Mouse (Mus musculus) activated CD4-positive, CD25-positive, alpha-beta regulatory T cell, adult 4 months (primary cell): ENCODE results near the gene Cfap157. TPM values are rescaled to one million over a fixed set of nuclear protein-coding genes. Genes with fewer than 3 reads are reported as not detected.

Source experiments
- ATAC-seq: one replicate; pipeline ENCODE4 v1.8.0; 2017
- polyA plus RNA-seq, 2 experiments: library from polyadenylated mRNA; unstranded; fragments of 100-300 nt; shearing (Covaris generic); gene quantifications; one replicate each; pipeline ENCODE4 v1.2.1; 2017

Gene Cfap157
- polyA plus RNA-seq, 2 experiments from 2014 or later: not detected

DNA sequence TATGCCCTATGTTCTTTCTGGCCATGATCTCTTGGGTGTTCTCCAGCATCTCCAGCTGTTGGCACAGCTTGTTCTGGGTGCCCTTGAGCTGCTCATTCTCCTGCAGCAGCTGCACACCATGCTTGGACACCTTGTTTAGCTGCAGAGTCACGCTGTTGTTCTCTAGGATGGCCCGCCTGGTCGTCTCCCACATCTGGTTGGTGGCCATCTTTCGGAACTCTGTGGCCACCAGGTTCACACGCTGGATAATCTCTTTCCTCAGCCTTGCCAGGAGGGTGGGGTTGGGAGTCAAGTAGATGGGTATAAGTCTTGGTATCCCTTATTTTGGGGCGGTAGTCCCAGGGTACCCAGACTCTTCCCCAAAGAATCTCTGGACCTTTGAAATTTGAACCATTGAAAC is 4.5 kb downstream of the Cfap157 start:
- no peak for ATAC-seq

DNA sequence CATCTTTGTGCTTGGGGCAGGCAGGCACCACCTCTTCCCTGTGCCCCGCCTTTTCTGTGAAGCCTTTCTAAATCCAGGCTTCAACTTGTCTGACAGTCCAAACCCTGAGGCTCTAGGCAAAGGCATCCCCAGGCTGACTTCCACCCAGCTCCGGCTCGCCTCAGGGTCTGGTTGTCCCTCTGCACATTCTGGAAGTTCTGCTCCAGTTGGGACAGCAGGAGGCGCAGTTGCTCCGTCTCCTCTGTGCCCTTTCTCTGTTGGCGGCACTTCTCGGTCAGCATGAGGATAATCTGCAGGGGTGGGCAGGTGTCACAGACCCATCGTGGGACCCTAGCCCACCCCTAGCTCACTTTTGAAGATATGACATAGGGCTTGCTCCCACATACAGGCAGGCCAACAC is 5.1 kb downstream of the Cfap157 start:
- ATAC-seq: no peak

DNA sequence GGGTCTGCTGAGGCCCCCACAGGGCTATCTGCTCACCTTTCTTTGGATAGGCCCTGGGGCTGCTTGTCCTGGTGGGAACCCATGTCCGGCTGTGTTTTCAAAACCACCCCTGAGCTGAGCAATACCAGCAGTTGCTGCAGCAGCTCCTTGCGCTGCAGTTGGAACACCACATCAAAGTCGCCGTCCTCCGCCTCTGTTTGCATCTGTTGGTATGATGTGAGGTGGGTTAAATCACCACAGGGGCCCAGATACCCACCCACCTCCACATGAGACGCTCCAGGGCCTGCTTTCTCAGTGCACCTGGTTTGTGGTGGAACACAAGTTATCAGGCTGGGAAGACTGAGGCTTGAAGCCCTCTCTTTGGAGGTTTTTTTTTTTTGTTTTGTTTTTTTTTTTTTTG is 6.1 kb downstream of the Cfap157 start:
- ATAC-seq: no peak

DNA sequence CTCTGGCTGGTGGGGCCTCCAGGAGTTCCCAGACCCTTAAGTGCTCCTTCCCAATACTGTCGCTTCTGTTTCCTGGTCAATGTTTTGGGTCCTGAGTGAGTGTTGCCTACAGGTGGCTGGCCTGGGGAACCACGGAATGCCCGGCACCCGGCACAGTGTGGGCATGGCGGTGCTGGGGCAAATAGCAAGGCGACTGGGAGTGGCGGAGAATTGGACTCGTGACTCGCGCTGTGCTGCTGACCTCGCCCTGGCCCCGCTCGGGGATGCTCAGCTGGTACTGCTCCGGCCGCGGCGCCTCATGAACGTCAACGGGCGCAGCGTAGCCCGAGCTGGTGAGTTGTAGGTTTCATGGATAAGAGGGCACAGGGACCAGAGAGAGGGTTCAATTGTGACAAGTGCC is 8.0 kb downstream of the Cfap157 start:
- no peak for ATAC-seq

DNA sequence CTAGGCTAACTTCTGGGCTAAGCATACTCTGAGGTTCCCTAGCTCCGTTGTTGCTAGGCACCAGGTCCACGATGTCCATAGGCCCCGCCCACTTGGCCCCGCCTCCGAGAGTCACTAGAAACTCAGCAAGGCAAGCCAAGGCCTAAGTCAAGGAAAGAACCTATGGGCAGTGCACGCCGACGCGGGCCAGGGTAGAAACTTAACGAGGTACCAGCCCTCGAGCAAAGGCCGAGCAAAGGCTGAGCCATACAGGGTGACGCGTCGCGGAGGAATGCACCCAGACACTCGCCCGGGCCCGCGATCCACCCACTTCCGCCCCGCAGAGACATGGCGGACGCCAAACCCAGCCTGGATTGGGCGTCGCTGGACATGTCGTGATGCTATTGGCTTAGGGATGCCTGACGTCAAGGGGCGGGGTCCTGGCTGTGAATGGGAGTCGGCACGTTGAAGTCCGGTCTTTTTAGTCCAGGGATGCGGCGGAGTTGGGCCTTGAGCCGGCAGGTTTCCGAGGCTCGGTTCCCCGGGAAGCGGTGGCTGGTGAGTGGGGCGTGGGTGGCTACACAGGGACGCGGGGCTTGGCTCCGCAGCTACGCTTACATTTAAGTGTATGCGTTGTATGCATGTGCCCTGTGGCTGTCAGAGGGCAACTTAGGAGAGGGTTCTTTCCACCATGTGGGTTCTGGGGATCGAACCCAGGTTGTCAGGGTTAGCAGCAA is 8.7 kb downstream of the Cfap157 start, which contains the start of the genes Ttc16 and Ptrh1:
Ttc16 (minus strand) TSS at position 275 of the 716 bp plus-strand sequence.
Ptrh1 (plus strand) TSS at position 428 of the 716 bp plus-strand sequence.
- peak; percentile 94 for ATAC-seq

DNA sequence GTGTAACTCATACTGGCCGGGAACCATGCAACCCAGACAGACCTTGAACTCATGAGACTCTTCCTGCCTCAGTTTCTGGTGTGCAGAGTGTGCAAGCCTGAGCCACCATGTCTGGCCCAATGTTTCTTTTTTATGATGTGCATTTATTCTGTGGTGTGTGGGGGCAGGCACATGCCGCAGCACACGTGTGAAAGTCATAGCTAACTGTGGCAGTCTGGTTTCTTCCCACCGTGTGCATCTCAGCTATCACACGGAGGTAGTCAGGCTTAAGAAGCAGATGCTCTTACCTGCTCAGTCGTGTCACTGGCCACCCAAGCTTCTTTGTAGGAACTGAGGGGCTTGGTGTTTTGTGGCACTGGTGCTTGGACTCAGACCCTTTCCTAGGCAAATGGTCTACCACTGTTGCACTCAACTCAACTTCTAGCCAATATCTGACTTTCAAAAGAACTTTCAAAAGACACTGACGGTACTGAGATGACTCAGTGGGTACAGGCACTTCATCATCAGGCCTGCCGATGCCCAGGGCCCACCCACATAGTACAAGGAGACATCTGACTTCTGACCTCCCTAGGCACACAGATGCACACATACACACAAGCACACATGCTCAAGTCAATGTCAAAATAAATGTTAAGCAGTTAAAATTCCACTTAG is 11.5 kb downstream of the Cfap157 start:
- no peak for ATAC-seq

DNA sequence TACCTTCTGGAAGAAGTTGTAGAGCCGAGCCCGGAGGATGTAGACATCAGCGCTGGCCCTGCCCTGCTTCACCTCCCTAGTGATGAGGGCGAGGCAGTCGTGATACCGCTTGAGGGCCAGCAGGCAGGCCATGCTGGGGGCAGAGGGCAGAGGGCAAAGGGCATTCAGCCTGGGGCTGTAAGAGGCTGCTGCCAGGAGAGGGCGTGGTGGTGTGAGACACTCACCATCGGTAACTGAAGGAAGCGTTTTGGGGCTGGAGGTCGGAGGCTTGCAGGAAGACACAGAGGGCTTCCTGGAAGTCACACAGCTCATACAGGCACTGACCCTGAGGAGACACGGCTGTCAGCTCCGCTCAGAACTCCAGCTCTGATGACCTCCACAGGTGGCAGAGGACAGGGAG is 12.3 kb downstream of the Cfap157 start:
- no peak for ATAC-seq

DNA sequence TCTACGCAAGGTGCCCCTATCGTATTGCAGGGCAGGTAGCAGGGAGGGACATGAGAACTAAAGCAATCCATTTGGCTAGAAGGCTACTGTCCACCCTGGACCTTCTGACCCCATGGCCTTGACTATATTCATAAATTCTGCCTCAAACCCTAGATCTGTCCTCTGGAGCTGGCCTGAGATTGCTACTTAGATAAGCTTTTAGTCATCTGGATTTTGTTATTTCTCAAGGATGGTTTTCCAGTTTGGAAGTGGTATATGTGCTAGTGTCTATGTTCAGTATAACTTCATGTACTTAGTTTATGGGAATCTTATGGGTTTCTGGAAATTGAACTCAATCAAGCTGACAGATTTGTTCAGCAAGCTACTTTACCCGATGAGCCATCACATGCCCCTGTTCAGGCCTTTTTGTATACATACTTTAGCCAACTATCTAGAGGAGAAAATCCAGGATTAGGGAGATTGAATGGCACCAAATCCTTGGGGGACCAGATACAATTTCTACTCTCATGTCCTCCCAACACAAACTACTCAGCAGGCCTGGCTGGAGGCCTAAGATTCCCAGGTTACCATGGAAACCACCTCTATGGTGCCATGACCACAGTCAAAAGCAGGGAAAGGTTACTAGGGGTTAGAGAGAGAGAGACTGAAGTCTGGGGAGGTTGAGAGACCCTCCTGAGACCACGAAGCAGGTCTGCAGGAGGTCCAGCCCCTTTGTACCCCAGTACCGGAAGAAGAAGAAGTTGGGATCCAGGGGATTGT is 14.7 kb downstream of the Cfap157 start:
- no peak for ATAC-seq

DNA sequence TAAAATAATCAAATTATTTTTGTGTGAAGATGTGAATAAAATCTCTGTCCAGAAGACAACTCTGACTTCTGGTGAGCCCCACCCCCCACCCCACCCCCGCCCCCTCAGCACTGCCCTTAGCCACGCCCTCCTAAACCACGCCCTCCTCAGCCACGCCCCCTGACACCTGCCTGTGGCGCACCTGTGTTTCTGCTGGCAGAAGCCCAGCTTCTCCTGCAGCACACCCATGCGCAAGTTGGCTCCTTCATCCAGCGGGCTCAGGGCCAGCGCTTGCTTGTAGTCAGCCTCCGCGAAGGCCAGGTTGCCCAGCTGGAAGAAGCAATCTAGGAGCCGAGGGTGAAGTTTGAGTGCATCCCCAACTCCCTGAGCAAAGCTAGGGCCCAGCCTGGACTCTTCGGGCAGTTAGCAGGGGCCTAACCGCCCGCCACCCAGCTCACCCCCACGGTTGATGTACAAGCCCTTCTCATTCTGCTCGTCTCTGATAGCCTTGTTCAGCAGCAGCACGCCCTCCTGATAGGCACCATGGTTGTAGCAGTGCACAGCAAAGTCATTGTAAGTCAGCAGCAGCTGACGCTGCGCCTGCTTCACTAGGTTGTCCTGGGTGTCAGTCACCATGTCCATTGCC is 15.5 kb downstream of the Cfap157 start:
- no peak for ATAC-seq

DNA sequence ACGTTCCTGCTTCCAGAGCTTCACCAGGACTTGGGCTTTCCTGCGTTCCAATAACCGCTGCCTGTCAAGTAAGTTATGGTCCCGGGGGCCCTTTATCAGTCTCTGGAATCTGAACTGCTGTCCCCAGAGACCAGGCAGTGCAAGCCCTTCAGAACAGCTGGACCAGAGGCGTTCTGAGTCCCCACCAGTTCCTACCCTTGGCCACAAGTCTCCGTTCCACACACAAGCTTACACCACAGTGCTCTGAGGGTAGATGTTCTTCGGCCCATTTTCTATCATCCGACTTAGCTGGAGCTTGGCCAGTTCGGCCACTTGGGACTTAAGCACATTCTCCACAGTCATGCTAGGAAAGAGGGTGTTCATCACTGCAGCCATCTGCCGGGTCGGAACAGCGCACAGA is 17.0 kb downstream of the Cfap157 start:
- no peak for ATAC-seq

DNA sequence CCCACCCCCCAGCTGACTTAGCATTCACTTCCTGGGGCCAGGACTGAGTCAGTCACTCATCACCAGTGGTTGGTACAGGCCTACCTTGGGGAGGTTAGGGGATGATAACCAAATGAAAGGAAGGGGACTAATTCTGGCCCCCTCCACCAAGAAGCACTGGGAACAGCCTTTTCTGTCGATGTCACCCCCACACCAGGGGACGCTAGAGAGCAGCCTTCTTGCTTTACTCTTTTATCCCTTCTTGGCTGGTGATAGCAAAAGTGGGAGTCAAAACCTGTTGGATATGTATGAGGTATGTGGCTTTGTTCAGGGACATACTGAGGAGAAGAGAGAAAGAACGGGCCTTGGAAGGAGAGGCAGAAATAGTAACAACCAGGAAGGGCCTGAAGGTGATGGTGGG is 20.9 kb downstream of the Cfap157 start:
- ATAC-seq: no peak

DNA sequence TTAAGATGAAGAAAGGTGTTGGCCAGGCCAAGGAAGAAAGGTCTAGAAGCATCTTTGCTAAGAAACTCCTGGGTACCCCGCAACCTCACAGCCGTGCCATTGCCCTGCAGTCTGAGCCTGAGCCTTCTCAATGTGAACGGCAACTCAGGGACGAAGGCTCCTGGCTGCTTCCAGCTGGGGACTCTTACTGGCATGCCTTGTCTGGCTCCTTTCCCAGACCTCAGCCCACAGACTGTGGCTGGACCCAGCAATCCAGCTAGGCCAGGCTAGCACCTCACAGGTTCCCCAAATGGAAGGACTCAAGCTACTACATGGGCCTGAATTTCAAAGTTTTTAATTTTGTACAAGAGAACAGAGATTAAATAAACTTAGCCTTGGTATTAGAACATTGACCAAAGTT is 22.4 kb downstream of the Cfap157 start:
- ATAC-seq: no peak

DNA sequence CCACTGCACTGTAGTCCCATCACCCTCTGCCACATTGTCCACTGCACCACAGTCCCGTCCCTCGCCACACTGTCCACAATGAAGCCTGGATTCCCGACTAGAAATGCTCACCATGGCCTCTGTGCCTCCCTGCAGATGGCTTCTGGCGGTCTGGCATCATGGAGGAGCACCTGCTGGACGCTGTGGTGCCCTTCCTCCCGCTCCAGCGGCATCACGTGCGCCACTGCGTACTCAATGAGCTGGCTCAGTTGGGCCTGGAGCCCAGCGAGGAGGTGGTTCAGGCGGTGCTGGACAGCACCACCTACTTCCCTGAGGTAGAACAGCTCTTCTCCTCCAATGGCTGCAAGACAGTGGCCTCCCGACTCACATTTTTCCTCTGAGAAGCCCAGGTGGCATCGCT is 22.9 kb downstream of the Cfap157 start:
- no peak for ATAC-seq

DNA sequence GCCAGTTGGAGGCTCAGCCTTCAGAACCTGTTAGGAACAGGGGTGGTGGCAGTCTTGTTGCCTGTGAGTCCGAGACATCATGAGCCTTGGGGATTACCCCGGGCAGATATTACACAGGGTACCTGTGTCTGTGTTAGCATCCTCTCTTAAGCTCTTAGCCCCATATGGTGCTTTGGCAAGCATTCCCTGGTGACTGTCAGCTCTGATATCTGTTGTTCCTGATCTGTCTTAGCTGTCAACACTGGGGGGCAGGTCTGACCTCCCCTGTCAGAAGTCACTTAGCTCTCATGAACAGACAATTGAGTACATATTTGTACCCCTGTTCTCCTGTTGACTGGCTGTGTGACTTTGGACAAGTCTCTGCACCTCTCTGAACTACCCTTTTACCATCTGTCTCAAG is 25.2 kb downstream of the Cfap157 start:
- no peak for ATAC-seq

DNA sequence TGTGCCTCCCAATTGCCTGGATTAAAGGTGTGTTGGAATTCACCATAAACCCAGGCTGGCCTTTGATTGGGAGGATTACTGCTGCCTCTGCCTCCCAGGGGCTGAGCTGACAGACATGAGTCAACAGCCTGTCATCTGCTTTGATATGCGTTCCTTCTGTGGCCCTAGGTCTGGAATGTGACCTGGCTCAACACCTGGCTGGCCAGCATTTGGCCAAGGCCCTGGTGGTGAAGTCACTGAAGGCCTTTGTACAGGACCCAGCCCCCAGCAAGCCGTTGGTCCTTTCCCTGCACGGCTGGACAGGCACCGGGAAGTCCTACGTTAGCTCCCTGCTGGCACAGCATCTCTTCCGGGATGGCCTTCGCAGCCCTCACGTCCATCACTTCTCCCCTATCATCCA is 25.7 kb downstream of the Cfap157 start:
- ATAC-seq: no peak

DNA sequence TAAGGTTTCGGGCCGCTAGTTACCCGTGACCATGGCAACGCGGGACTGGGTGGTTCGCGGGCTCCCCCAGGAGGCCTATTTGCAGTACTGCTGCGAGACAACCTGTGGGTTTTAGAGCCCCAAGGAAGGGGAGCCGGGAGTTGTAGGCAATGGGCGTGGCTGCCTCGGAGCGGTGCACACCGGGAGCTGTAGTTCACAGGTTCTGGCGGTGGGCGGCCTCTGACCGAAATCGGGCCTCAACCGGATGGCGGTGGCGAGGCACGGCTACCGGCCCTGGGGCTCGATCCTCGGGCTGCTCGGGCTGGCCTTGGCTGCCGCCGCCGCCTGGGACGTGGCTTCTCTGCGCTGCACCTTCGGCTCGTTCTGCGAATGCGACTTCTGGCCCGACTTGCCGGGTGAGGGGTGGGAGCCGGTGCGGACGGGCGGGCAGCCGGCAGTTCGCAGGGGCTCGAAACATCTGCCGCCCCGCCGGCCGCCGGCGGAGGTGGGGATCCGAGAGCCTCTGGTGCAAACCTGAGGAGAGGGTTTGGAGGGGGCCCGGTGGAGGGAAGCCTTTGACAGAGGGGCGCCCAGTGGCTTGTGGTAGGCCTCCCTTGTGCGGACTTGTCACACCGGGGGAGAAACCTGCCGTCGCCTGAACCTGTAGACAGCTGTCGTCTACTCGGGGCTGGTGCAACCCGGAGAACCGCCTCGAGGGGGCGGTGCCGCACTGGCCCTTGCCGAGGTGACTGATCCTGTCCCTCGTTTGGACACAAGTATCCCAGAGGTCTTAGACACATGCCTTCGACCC is 27.0 kb downstream of the Cfap157 start, which contains the start of gene Tor2a:
Tor2a (plus strand) TSS at position 179 of the 790 bp plus-strand sequence.
- ATAC-seq: peak; percentile 98

DNA sequence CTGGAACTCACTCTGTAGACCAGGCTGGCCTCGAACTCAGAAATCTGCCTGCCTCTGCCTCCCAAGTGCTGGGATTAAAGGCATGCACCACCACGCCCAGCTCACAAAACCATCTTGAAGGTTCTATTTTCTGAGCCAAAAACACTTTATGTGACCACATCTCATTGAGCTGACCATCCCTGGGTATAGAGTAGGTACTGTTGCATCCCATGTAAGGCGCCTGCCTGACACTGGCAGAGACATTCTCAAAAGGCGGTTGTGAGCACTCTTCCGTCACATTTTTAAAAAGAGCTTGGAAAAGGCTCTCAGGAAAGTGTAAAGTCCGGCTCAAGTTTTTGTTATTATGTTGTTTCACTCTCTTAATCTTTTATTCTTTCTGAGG is 27.6 kb downstream of the Cfap157 start:
- ATAC-seq: no peak

DNA sequence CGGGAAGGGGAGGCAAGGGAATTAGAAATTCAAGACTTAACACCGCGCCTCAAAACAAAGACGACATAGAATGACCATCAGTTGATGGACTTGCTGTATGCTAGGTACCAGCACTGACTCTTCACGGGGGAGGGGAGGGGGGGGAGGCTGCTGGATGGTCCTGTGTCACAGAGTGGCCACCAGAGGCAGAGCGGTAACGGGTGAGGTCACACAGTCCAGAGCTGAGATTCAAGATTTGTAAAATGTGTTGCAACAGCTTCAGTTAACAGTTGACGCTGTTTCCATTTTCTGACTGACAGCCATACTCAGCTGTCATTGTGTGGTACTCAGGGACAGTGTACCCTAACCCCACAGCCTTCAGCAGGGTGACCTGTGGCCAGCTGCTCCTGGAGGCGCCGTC is 32.0 kb downstream of the Cfap157 start:
- ATAC-seq: no peak

DNA sequence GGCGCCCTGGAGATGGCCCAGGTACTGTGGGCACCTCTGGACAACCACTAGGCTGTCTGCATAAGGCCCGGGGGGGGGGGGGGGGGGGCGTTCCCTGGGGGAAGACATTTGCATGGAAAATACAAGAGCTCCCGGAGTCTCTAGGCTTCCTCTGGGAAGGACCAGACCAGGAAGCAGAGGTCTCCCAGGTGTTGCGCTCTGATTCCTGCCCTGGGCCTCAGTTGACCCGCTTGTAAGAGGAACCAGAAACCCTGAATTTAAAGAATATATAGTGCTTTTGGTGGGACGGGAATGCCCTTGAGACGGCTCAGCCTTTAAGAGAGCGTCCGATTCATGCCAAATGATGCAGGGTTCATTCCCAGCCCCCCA is 32.6 kb downstream of the Cfap157 start:
- no peak for ATAC-seq

DNA sequence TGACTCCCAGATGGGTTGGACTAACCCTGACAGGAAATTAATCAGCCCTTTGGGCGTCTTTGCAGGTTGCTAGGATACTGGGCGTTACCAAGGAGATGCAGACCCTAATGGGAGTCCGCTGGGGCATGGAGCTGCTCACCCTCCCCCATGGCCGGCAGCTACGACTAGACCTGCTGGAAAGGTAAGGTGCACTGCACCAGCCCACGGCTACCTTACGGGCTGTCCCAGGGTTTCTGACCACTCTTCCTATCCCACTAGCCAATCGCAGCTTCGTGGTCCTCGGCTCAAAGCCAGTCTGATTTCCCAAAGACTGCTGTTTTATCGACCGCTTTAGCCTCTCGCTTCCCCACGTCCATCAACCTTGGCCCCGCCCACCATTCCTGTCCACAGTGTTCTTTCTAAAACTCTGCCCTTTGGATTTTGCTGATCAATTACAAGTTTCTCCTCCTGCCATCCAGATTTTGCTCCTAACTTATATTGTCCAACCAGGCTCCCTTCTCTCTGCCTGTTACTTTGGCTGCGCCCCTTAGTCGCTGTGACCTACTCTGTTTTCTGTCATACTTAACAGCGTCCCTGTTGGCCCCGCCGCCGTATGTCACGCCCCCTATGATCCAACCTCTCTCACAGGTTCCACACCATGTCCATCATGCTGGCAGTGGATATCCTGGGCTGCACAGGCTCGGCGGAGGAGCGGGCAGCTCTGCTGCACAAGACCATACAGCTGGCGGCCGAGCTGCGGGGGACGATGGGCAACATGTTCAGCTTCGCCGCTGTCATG is 33.2 kb downstream of the Cfap157 start:
- no peak for ATAC-seq

DNA sequence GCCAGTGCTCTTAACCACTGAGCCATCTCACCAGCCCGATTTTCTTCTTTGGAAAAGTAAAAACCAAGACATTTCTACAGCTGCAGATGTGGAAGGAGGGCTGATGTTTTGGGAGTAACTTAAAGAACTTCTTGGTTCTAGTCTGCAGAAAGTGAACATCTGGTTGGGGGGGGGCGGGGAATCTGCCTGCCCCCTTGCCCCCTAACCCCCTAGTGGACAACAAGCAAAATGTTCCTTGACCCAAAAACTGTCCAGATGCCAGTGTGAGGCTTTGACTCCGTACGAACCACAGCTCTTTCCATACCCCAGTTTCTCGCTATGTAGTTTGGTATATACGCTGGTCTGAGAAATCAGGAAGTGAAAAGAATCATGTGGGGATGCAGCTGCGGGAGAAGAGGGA is 34.0 kb downstream of the Cfap157 start:
- ATAC-seq: no peak

DNA sequence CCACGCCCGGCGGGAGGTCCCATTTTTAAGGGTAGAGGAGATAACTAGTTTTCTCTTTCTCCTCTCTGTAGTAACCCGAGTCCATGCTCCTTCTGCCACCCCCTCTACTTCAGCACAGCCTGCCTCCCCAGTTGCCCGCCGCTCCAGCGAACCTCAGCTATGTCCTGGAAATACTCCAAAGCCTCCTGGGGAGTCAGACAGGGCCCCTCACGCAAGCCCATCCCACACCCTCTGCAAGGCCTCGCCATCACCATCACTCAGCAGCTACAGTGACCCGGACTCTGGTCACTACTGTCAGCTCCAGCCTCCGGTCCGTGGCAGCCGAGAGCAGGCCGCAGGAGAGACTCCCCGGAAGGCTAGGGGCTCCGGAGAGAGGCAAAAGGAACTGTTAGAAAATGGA is 35.1 kb downstream of the Cfap157 start:
- ATAC-seq: no peak
